Mouse (Mus musculus) liver, adult 2 months (tissue): Measurements from ENCODE around the gene Tmem119.

Experiments
- CTCF ChIP-seq: fragments of 200-500 bp; IDR thresholded peaks from 2 replicates; pipeline ENCODE4 v1.5.1; 2011; ENCODE audit warnings: low read depth, low read length, control low read depth
- POLR2A ChIP-seq: fragments of 200-500 bp; IDR thresholded peaks from 2 replicates; pipeline ENCODE4 v1.6.1; 2011; ENCODE audit warnings: low read length, control low read depth; ENCODE audit not compliant: insufficient read depth; ENCODE audit errors: extremely low read depth

GRCm38 (mm10) chr5:113748556-113749331 lies 51.6 kb downstream of the Tmem119 start:
- TF ChIP-seq POLR2A, result no peak
- TF ChIP-seq CTCF, result no peak
